Comparison of ENCODE assay signal across 14 mouse cellular contexts in genomic region chr4:98560196-98560830, GRCm38 (mm10).
DNase-seq lines count a peak whose midpoint lies in the region; ATAC-seq lines count a peak whose summit lies in the region.
"Had no signal": no experiment of that assay in that cellular context is flagged by ENCODE, and none has a peak within 500 bp of the region (broad histone marks: within the 10 kb centered on the region; RNA-seq: fewer than 3 reads in every experiment).

No protein-coding gene starts in this region.

- no peaks in the 10 kb centered on the region for H3K36me3 ChIP-seq in embryonic facial prominence, embryonic 11.5 days (replicated peaks; ENCODE audit: control insufficient read depth, insufficient read depth, low read depth, low read length)
- H3K36me3 ChIP-seq in embryonic facial prominence, embryonic 10.5 days (replicated peaks) = no peaks in the 10 kb centered on the region
- no peaks in the 10 kb centered on the region for H3K36me3 ChIP-seq in forebrain, embryonic 16.5 days (ENCODE audit: control insufficient read depth, insufficient read depth)
- no peaks in the 10 kb centered on the region for H3K36me3 ChIP-seq in midbrain, embryonic 14.5 days (ENCODE audit: control insufficient read depth, insufficient read depth, low read length)
- H3K36me3 ChIP-seq: liver, embryonic 15.5 days; neural tube, embryonic 12.5 days had no signal

- H3K4me3 ChIP-seq in embryonic facial prominence, embryonic 11.5 days (ENCODE audit: low read depth, low read length) = no peak overlapping the region
- H3K4me3 ChIP-seq in embryonic facial prominence, embryonic 10.5 days = no peak overlapping the region
- no peak overlapping the region for H3K4me3 ChIP-seq in forebrain, embryonic 16.5 days (replicated peaks; ENCODE audit: low read length)
- no peak overlapping the region for H3K4me3 ChIP-seq in midbrain, embryonic 14.5 days (replicated peaks; ENCODE audit: low read depth, low read length)
- H3K4me3 ChIP-seq: layer of hippocampus, adult 2 months; liver, embryonic 15.5 days; neural tube, embryonic 12.5 days had no signal

- H3K4me2 ChIP-seq in embryonic facial prominence, embryonic 11.5 days (ENCODE audit: low read depth, low read length) = no peak overlapping the region
- H3K4me2 ChIP-seq in forebrain, embryonic 16.5 days (ENCODE audit: low read length) = peak overlapping the region; percentile 25; the same call in 1 of the 2 replicates
- H3K4me2 ChIP-seq in midbrain, embryonic 14.5 days (ENCODE audit: low read length) = no peak overlapping the region
- H3K4me2 ChIP-seq: liver, embryonic 15.5 days; neural tube, embryonic 12.5 days had no signal

- no peak overlapping the region for H3K27ac ChIP-seq in embryonic facial prominence, embryonic 11.5 days (replicated peaks; ENCODE audit: low read depth, low read length)
- H3K27ac ChIP-seq in embryonic facial prominence, embryonic 10.5 days (replicated peaks) = no peak overlapping the region
- peak overlapping the region; percentile 42 for H3K27ac ChIP-seq in forebrain, embryonic 16.5 days (ENCODE audit: low read length)
- peak overlapping the region; percentile 14; the same call in 1 of the 2 replicates for H3K27ac ChIP-seq in midbrain, embryonic 14.5 days (replicated peaks; ENCODE audit: low read depth, low read length)
- H3K27ac ChIP-seq: layer of hippocampus, adult 2 months; liver, embryonic 15.5 days; neural tube, embryonic 12.5 days had no signal

- 75% methylated on average over 9 of the region's 9 CpGs for WGBS in embryonic facial prominence, embryonic 11.5 days
- WGBS in embryonic facial prominence, embryonic 10.5 days = 83% methylated on average over 9 of the region's 9 CpGs
- WGBS in forebrain, embryonic 16.5 days = 15% methylated on average over 9 of the region's 9 CpGs
- WGBS in midbrain, embryonic 14.5 days = 59% methylated on average over 9 of the region's 9 CpGs

- ATAC-seq in embryonic facial prominence, embryonic 11.5 days (replicated peaks; ENCODE audit: insufficient number of reproducible peaks, low FRiP score, low TSS enrichment, low read depth) = no peak
- ATAC-seq in forebrain, embryonic 16.5 days = peak; percentile 77
- ATAC-seq in midbrain, embryonic 14.5 days (ENCODE audit: low FRiP score, low TSS enrichment) = peak; percentile 69; the same call in 1 of the 2 replicates

- H3K9ac ChIP-seq in embryonic facial prominence, embryonic 11.5 days (replicated peaks; ENCODE audit: low read length) = no peak overlapping the region
- no peak overlapping the region for H3K9ac ChIP-seq in forebrain, embryonic 16.5 days (replicated peaks; ENCODE audit: low read depth, low read length)
- H3K9ac ChIP-seq in midbrain, embryonic 14.5 days (replicated peaks; ENCODE audit: low read length) = no peak overlapping the region
- H3K9ac ChIP-seq: liver, embryonic 15.5 days; neural tube, embryonic 12.5 days had no signal

- DNase-seq in embryonic facial prominence, embryonic 11.5 days (ENCODE audit: low spot score) = peak; percentile 40
- no peak for DNase-seq in embryonic facial prominence, embryonic 10.5 days (ENCODE audit: low spot score)
- peak; percentile 26 for DNase-seq in NIH3T3 (ENCODE audit: low read depth)
- DNase-seq in midbrain, embryonic 14.5 days = peak; percentile 75
- DNase-seq in adrenal gland, adult 2 months = no peak
- DNase-seq in frontal cortex, adult 2 months (ENCODE audit: extremely low spot score in 1 of 2, low spot score in 1 of 2) = no peak
- no peak for DNase-seq in urinary bladder, adult 2 months (ENCODE audit: low spot score)
- DNase-seq: heart, postnatal 14 days; kidney, adult 8-10 months; right cerebral cortex, postnatal 25 days had no signal

- H3K9me3 ChIP-seq in embryonic facial prominence, embryonic 11.5 days (replicated peaks; ENCODE audit: control insufficient read depth, low read length) = no peaks in the 10 kb centered on the region
- H3K9me3 ChIP-seq in embryonic facial prominence, embryonic 10.5 days = no peaks in the 10 kb centered on the region
- H3K9me3 ChIP-seq in forebrain, embryonic 16.5 days (ENCODE audit: control insufficient read depth, low read length) = no peaks in the 10 kb centered on the region
- no peaks in the 10 kb centered on the region for H3K9me3 ChIP-seq in midbrain, embryonic 14.5 days (ENCODE audit: control insufficient read depth, low read length)
- H3K9me3 ChIP-seq: liver, embryonic 15.5 days; neural tube, embryonic 12.5 days had no signal

- H3K4me1 ChIP-seq in embryonic facial prominence, embryonic 11.5 days (ENCODE audit: control insufficient read depth, insufficient read depth, low read length) = no peaks in the 10 kb centered on the region
- no peaks in the 10 kb centered on the region for H3K4me1 ChIP-seq in embryonic facial prominence, embryonic 10.5 days
- H3K4me1 ChIP-seq in forebrain, embryonic 16.5 days (replicated peaks; ENCODE audit: control insufficient read depth, insufficient read depth, low read length) = peaks cover 21% of the 10 kb centered on the region
- peaks cover 23% of the 10 kb centered on the region for H3K4me1 ChIP-seq in midbrain, embryonic 14.5 days (ENCODE audit: control insufficient read depth, insufficient read depth, low read length)
- H3K4me1 ChIP-seq: liver, embryonic 15.5 days; neural tube, embryonic 12.5 days had no signal

- H3K27me3 ChIP-seq in embryonic facial prominence, embryonic 11.5 days (ENCODE audit: control insufficient read depth, insufficient read depth, low read length) = no peaks in the 10 kb centered on the region
- H3K27me3 ChIP-seq in embryonic facial prominence, embryonic 10.5 days (replicated peaks; ENCODE audit: low read depth, poor library complexity, severe bottlenecking) = no peaks in the 10 kb centered on the region
- no peaks in the 10 kb centered on the region for H3K27me3 ChIP-seq in forebrain, embryonic 16.5 days (replicated peaks; ENCODE audit: control insufficient read depth, insufficient read depth, low read length)
- H3K27me3 ChIP-seq in midbrain, embryonic 14.5 days (ENCODE audit: control insufficient read depth, insufficient read depth, low read length) = no peaks in the 10 kb centered on the region
- H3K27me3 ChIP-seq: liver, embryonic 15.5 days; neural tube, embryonic 12.5 days had no signal

Comparison
In these comparisons a context has a peak if more than half of its experiments do, and no peak if none do; other contexts are left out.
1. DNase-seq: peak in embryonic facial prominence, embryonic 11.5 days (single experiment), NIH3T3 (single experiment) and midbrain, embryonic 14.5 days (single experiment); none in embryonic facial prominence, embryonic 10.5 days (single experiment), adrenal gland, adult 2 months (single experiment), frontal cortex, adult 2 months (0 of 2) and urinary bladder, adult 2 months (single experiment).
2. H3K27ac ChIP-seq: peak in forebrain, embryonic 16.5 days (single experiment) and midbrain, embryonic 14.5 days (single experiment); none in embryonic facial prominence, embryonic 11.5 days (single experiment) and embryonic facial prominence, embryonic 10.5 days (single experiment).